8 mouse cellular contexts compared by ENCODE assay signal in genomic region chr8:126422920-126423300, GRCm38 (mm10). TPM values are rescaled to one million over a fixed set of nuclear protein-coding genes. Genes with fewer than 3 reads are reported as not detected.
DNase-seq lines count a peak whose midpoint lies in the region; ATAC-seq and TF ChIP-seq lines count a peak whose summit lies in the region.

No protein-coding gene starts in this region.

- 5% methylated on average over 9 of the region's 9 CpGs for WGBS in forebrain, embryonic 16.5 days
- 13% methylated on average over 9 of the region's 9 CpGs for WGBS in limb, embryonic 11.5 days
- 6% methylated on average over 9 of the region's 9 CpGs for WGBS in midbrain, postnatal 0 days

- H3K4me2 ChIP-seq in forebrain, embryonic 16.5 days (ENCODE audit: low read length): peak overlapping the region; percentile 89
- H3K4me2 ChIP-seq in limb, embryonic 11.5 days (ENCODE audit: low read depth, severe bottlenecking): peak overlapping the region; percentile 90
- peak overlapping the region; percentile 78 for H3K4me2 ChIP-seq in midbrain, postnatal 0 days (ENCODE audit: low read depth, low read length, poor library complexity, severe bottlenecking)

- H3K4me3 ChIP-seq in forebrain, embryonic 16.5 days (replicated peaks; ENCODE audit: low read length): peak overlapping the region; percentile 83
- peak overlapping the region; percentile 83 for H3K4me3 ChIP-seq in limb, embryonic 11.5 days (ENCODE audit: low read depth, low read length)
- H3K4me3 ChIP-seq in midbrain, postnatal 0 days (ENCODE audit: low read depth, low read length): peak overlapping the region; percentile 71

- TF ChIP-seq POLR2A in brain, embryonic 14.5 days (IDR thresholded peaks at IDR 0.05; ENCODE audit: borderline replicate concordance, extremely low read depth, insufficient read depth, insufficient read length, poor library complexity, severe bottlenecking): no peak

- H3K4me1 ChIP-seq in forebrain, embryonic 16.5 days (replicated peaks; ENCODE audit: control insufficient read depth, insufficient read depth, low read length): peaks cover 12% of the 10 kb centered on the region
- H3K4me1 ChIP-seq in limb, embryonic 11.5 days (ENCODE audit: control insufficient read depth, insufficient read depth, low read length): peaks cover 6% of the 10 kb centered on the region
- peaks cover 4% of the 10 kb centered on the region; the same call in 1 of the 2 replicates for H3K4me1 ChIP-seq in midbrain, postnatal 0 days (ENCODE audit: insufficient read depth, low read length)

- peak overlapping the region; percentile 80 for H3K9ac ChIP-seq in forebrain, embryonic 16.5 days (replicated peaks; ENCODE audit: low read depth, low read length)
- peak overlapping the region; percentile 81 for H3K9ac ChIP-seq in limb, embryonic 11.5 days (ENCODE audit: low read length)
- H3K9ac ChIP-seq in midbrain, postnatal 0 days (replicated peaks; ENCODE audit: low read length, poor library complexity, severe bottlenecking): peak overlapping the region; percentile 72

- H3K27ac ChIP-seq in forebrain, embryonic 16.5 days (ENCODE audit: low read length): peak overlapping the region; percentile 62
- H3K27ac ChIP-seq in limb, embryonic 11.5 days (replicated peaks; ENCODE audit: low read depth, low read length): no peak overlapping the region
- H3K27ac ChIP-seq in midbrain, postnatal 0 days (ENCODE audit: low read depth, low read length): peak overlapping the region; percentile 76

- peaks cover 23% of the 10 kb centered on the region for H3K36me3 ChIP-seq in forebrain, embryonic 16.5 days (ENCODE audit: control insufficient read depth, insufficient read depth)
- H3K36me3 ChIP-seq in limb, embryonic 11.5 days (ENCODE audit: control insufficient read depth, insufficient read depth, low read length): peaks cover 3% of the 10 kb centered on the region; the same call in 1 of the 2 replicates
- H3K36me3 ChIP-seq in midbrain, postnatal 0 days (ENCODE audit: insufficient read depth, low read length): peaks cover 19% of the 10 kb centered on the region

- no peak for TF ChIP-seq CTCF in brain, embryonic 14.5 days (IDR thresholded peaks at IDR 0.05; ENCODE audit: borderline replicate concordance, extremely low read depth, insufficient read depth, insufficient read length)
- no peak for TF ChIP-seq CTCF in midbrain, postnatal 0 days (IDR thresholded peaks at IDR 0.05)

- ATAC-seq in forebrain, embryonic 16.5 days: peak; percentile 36
- peak; percentile 29; the same call in 1 of the 2 replicates for ATAC-seq in limb, embryonic 11.5 days (ENCODE audit: insufficient number of reproducible peaks, low FRiP score, low TSS enrichment, low read depth)
- ATAC-seq in midbrain, postnatal 0 days (ENCODE audit: low FRiP score): peak; percentile 70

- H3K9me3 ChIP-seq in forebrain, embryonic 16.5 days (ENCODE audit: control insufficient read depth, low read length): no peaks in the 10 kb centered on the region
- H3K9me3 ChIP-seq in limb, embryonic 11.5 days (ENCODE audit: control insufficient read depth, low read length): no peaks in the 10 kb centered on the region
- H3K9me3 ChIP-seq in midbrain, postnatal 0 days (ENCODE audit: low read length): no peaks in the 10 kb centered on the region

- DNase-seq in right cerebral cortex, postnatal 10 days (ENCODE audit: low spot score in 2 of 2): peak; percentile 45 to 54
- DNase-seq in right cerebral cortex, postnatal 25 days: no peak
- peak; percentile 41 for DNase-seq in brain, embryonic 14.5 days (ENCODE audit: low read depth)
- DNase-seq in limb, embryonic 11.5 days (ENCODE audit: low spot score): no peak
- DNase-seq in midbrain, postnatal 0 days (ENCODE audit: low spot score): peak; percentile 53
- DNase-seq in gastrocnemius, adult 18-20 months (ENCODE audit: low spot score): no peak
- DNase-seq in cerebellum, postnatal 10 days: no peak

- H3K27me3 ChIP-seq in forebrain, embryonic 16.5 days (replicated peaks; ENCODE audit: control insufficient read depth, insufficient read depth, low read length): no peaks in the 10 kb centered on the region
- H3K27me3 ChIP-seq in limb, embryonic 11.5 days (ENCODE audit: control insufficient read depth, insufficient read depth, low read length): no peaks in the 10 kb centered on the region
- no peaks in the 10 kb centered on the region for H3K27me3 ChIP-seq in midbrain, postnatal 0 days (ENCODE audit: insufficient read depth, low read length)

RNA-seq across cellular contexts. Expression of gene Coa6, which starts 0.6 kb away (rescaled TPM):
- polyA plus RNA-seq in brain, embryonic 14.5 days (2012; rRNA removed): 32.4 and 46.8 TPM in 2 replicates
- polyA plus RNA-seq in forebrain, embryonic 16.5 days (2015; fragmentation: Nextera tagmentation; extraction: Ambion mirVana): 43.2 and 44.0 TPM in 2 replicates
- polyA plus RNA-seq in limb, embryonic 11.5 days (2014; fragmentation: Nextera tagmentation; extraction: Ambion mirVana): 45.1 and 52.7 TPM in 2 replicates
- total RNA-seq in midbrain, postnatal 0 days (2014; rRNA removed): 11.2 and 22.8 TPM in 2 replicates
- polyA plus RNA-seq in midbrain, postnatal 0 days (2015; fragmentation: Nextera tagmentation; extraction: Ambion mirVana): 44.9 and 45.1 TPM in 2 replicates
- 10 to 100 TPM; 20.8 to 23.0 TPM for total RNA-seq in gastrocnemius, adult 18-20 months (2021)

RNA-seq across cellular contexts. Expression of gene Tarbp1, which starts 52.0 kb away (rescaled TPM):
- polyA plus RNA-seq in brain, embryonic 14.5 days (2012; rRNA removed): 5.9 and 6.4 TPM in 2 replicates
- polyA plus RNA-seq in forebrain, embryonic 16.5 days (2015; fragmentation: Nextera tagmentation; extraction: Ambion mirVana): 1.8 TPM in 2 replicates
- 3.8 and 4.1 TPM in 2 replicates for polyA plus RNA-seq in limb, embryonic 11.5 days (2014; fragmentation: Nextera tagmentation; extraction: Ambion mirVana)
- 4.4 and 4.8 TPM in 2 replicates for total RNA-seq in midbrain, postnatal 0 days (2014; rRNA removed)
- polyA plus RNA-seq in midbrain, postnatal 0 days (2015; fragmentation: Nextera tagmentation; extraction: Ambion mirVana): 1.2 and 1.3 TPM in 2 replicates
- total RNA-seq in gastrocnemius, adult 18-20 months (2021): 1 to 10 TPM; 4.3 to 5.5 TPM

Comparison
In these comparisons a context has a peak if more than half of its experiments do, and no peak if none do; other contexts are left out.
1. DNase-seq: peak in right cerebral cortex, postnatal 10 days (2 of 2), brain, embryonic 14.5 days (single experiment) and midbrain, postnatal 0 days (single experiment); none in right cerebral cortex, postnatal 25 days (single experiment), limb, embryonic 11.5 days (single experiment), gastrocnemius, adult 18-20 months (single experiment) and cerebellum, postnatal 10 days (0 of 2).
2. Peak in every context shown above with its lines, with median percentiles within 50 percentile points of each other: ATAC-seq, H3K4me2 ChIP-seq, H3K4me3 ChIP-seq and H3K9ac ChIP-seq.